9 mouse cellular contexts compared by ENCODE assay signal in the genomic region with DNA sequence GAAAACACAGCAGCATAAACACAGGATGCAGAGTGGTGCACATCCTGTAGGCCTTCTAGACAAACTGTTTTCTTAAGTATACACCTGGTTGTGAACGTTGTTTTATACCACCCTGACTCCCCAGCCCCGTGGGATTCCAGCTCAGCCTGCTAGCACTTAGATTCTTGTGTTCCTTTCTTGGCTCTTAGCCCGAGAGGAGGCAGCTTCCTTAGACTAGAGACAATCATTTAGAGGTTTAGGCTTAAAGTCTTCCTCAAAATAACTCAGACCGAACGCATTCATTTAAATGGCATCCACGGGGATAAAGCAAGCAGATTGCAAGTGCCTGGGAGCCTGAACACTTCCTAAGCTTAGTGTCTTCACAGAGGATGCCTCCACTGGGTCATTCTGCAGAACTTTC. TPM values are rescaled to one million over a fixed set of nuclear protein-coding genes. Genes with fewer than 3 reads are reported as not detected.
DNase-seq lines count a peak whose midpoint lies in the region; ATAC-seq and TF ChIP-seq lines count a peak whose summit lies in the region.
"Had no signal": no experiment of that assay in that cellular context is flagged by ENCODE, and none has a peak within 500 bp of the region (broad histone marks: within the 10 kb centered on the region; RNA-seq: fewer than 3 reads in every experiment).

No protein-coding gene starts in this region.

- no peak for ATAC-seq in heart, embryonic 15.5 days (replicated peaks; ENCODE audit: insufficient number of reproducible peaks, insufficient read depth, low FRiP score, low read depth)

- 0 out of 2 replicates have a peak, but pooled peaks cover 6% of the 10 kb centered on the region for H3K27me3 ChIP-seq in heart, embryonic 10.5 days (ENCODE audit: insufficient read depth, poor library complexity, severe bottlenecking)
- H3K27me3 ChIP-seq in heart, embryonic 15.5 days = no peaks in the 10 kb centered on the region

- WGBS in heart, embryonic 10.5 days = 3% methylated on average over 6 of the region's 6 CpGs
- 12% methylated on average over 6 of the region's 6 CpGs for WGBS in heart, embryonic 15.5 days

- H3K4me3 ChIP-seq in heart, embryonic 10.5 days = peak overlapping the region; percentile 89
- peak overlapping the region; percentile 61 to 88 for H3K4me3 ChIP-seq in ES-E14 (ENCODE audit: insufficient read depth in 1 of 2, low read depth in 1 of 2, low read length in 2 of 2, poor library complexity in 1 of 2, severe bottlenecking in 1 of 2)
- peak overlapping the region; percentile 86 for H3K4me3 ChIP-seq in heart, embryonic 15.5 days

- H3K9me3 ChIP-seq in heart, embryonic 10.5 days = no peaks in the 10 kb centered on the region
- no peaks in the 10 kb centered on the region for H3K9me3 ChIP-seq in ES-E14 (ENCODE audit: control insufficient read depth, insufficient read depth, low read depth, low read length)
- no peaks in the 10 kb centered on the region for H3K9me3 ChIP-seq in heart, embryonic 15.5 days (replicated peaks)

- peaks cover 52% of the 10 kb centered on the region for H3K4me1 ChIP-seq in heart, embryonic 10.5 days
- H3K4me1 ChIP-seq in ES-E14 (ENCODE audit: control insufficient read depth in 2 of 2, insufficient read depth in 2 of 2, low read length in 2 of 2, poor library complexity in 1 of 2) = peaks cover 7 to 30% of the 10 kb centered on the region in 2 experiments; a peak in 3 of 4 replicates
- peaks cover 44% of the 10 kb centered on the region for H3K4me1 ChIP-seq in heart, embryonic 15.5 days (replicated peaks)

- peak overlapping the region; percentile 73 for H3K9ac ChIP-seq in ES-E14 (ENCODE audit: insufficient read depth, low read depth, low read length, poor library complexity, severe bottlenecking)
- peak overlapping the region; percentile 95 for H3K9ac ChIP-seq in heart, embryonic 15.5 days

- peak overlapping the region; percentile 96 for H3K4me2 ChIP-seq in heart, embryonic 15.5 days

- in situ Hi-C loops in ES-E14 (cut with MboI; ENCODE audit: low sequenced_read_pairs in 2 of 2, unreplicated experiment in 2 of 2) = loop anchor here in 1 of 2 experiments (25.0 kb wide), 2 partner anchors 245 to 370 kb away; no protein-coding TSS in a partner anchor

- peaks cover 28% of the 10 kb centered on the region for H3K36me3 ChIP-seq in heart, embryonic 10.5 days
- H3K36me3 ChIP-seq in ES-E14 (ENCODE audit: control insufficient read depth, insufficient read depth, low read length, poor library complexity, severe bottlenecking) = peaks cover 29% of the 10 kb centered on the region
- H3K36me3 ChIP-seq in heart, embryonic 15.5 days = peaks cover 5% of the 10 kb centered on the region; the same call in 1 of the 2 replicates
- H3K36me3 ChIP-seq: G1E had no signal

- DNase-seq in heart, embryonic 10.5 days (ENCODE audit: low spot score) = no peak
- no peak for DNase-seq in heart, adult 8-10 months (ENCODE audit: low spot score)
- DNase-seq in ES-E14 (ENCODE audit: low read depth, low spot score) = no peak
- peak; percentile 20 for DNase-seq in lung, postnatal 36 days
- DNase-seq in frontal cortex, postnatal 25 days (ENCODE audit: low spot score in 2 of 2) = no peak
- no peak for DNase-seq in cerebellum, postnatal 25 days
- DNase-seq in spleen, postnatal 10 days (ENCODE audit: low spot score in 2 of 2) = no peak

- peak overlapping the region; percentile 56; the same call in 1 of the 2 replicates for H3K27ac ChIP-seq in heart, embryonic 10.5 days
- H3K27ac ChIP-seq in ES-E14 (ENCODE audit: insufficient read depth, low read depth, low read length, poor library complexity, severe bottlenecking) = no peak overlapping the region
- peak overlapping the region; percentile 22; the same call in 1 of the 2 replicates for H3K27ac ChIP-seq in heart, embryonic 15.5 days

TF ChIP-seq in ES-E14, 5 proteins besides CTCF, POLR2A, EP300 and RAD21:
- TF ChIP-seq ZNF384 (IDR thresholded peaks at IDR 0.05; ENCODE audit: low read depth, low read length) (no peak), HCFC1 (IDR thresholded peaks at IDR 0.05; ENCODE audit: borderline replicate concordance, insufficient read depth, low read length) (no peak), ZC3H11A (IDR thresholded peaks at IDR 0.05; ENCODE audit: borderline replicate concordance, low read depth, low read length) (no peak), MAFK (IDR thresholded peaks at IDR 0.05; ENCODE audit: insufficient read depth, low read depth, low read length) (no peak), CHD2 (IDR thresholded peaks at IDR 0.05; ENCODE audit: low read depth, low read length) (no peak)

RNA-seq across cellular contexts. Expression of a gene that starts 1.8 kb away (rescaled TPM):
- polyA plus RNA-seq in heart, embryonic 10.5 days (2016; fragmentation: Nextera tagmentation; extraction: Ambion mirVana) = 3.9 and 4.2 TPM in 2 replicates
- total RNA-seq in heart, adult 8-10 months (2022) = 1 to 10 TPM; 3.6 to 7.0 (median 4.7) TPM
- 63.1 and 73.6 TPM in 2 replicates for total RNA-seq in ES-E14 (2012; rRNA removed)
- 3.8 and 4.0 TPM in 2 replicates for polyA plus RNA-seq in heart, embryonic 15.5 days (2015; fragmentation: Nextera tagmentation; extraction: Ambion mirVana)

RNA-seq across cellular contexts. Expression of a gene that starts 44.6 kb away (rescaled TPM):
- polyA plus RNA-seq in heart, embryonic 10.5 days (2016; fragmentation: Nextera tagmentation; extraction: Ambion mirVana) = 23.3 and 24.9 TPM in 2 replicates
- 10 to 100 TPM; 20.9 to 25.2 (median 22.4) TPM for total RNA-seq in heart, adult 8-10 months (2022)
- total RNA-seq in ES-E14 (2012; rRNA removed) = 82.5 and 144 TPM in 2 replicates
- polyA plus RNA-seq in heart, embryonic 15.5 days (2015; fragmentation: Nextera tagmentation; extraction: Ambion mirVana) = 35.1 and 46.6 TPM in 2 replicates
